8 mouse cellular contexts compared by ENCODE assay signal in genomic region chr6:117173876-117174275, GRCm38 (mm10). TPM values are rescaled to one million over a fixed set of nuclear protein-coding genes. Genes with fewer than 3 reads are reported as not detected.
DNase-seq lines count a peak whose midpoint lies in the region; ATAC-seq and TF ChIP-seq lines count a peak whose summit lies in the region.

No protein-coding gene starts in this region.

- H3K4me1 ChIP-seq in heart, embryonic 11.5 days (ENCODE audit: control insufficient read depth, insufficient read depth, low read length) = 0 out of 2 replicates have a peak, but pooled peaks cover 8% of the 10 kb centered on the region
- peaks cover 15% of the 10 kb centered on the region for H3K4me1 ChIP-seq in midbrain, embryonic 13.5 days (replicated peaks)
- no peaks in the 10 kb centered on the region; the same call in 1 of the 2 replicates for H3K4me1 ChIP-seq in stomach, embryonic 16.5 days (ENCODE audit: control insufficient read depth, insufficient read depth, low read length)

- no peak overlapping the region for H3K4me2 ChIP-seq in heart, embryonic 11.5 days
- peak overlapping the region; percentile 12; the same call in 1 of the 2 replicates for H3K4me2 ChIP-seq in midbrain, embryonic 13.5 days (replicated peaks)
- H3K4me2 ChIP-seq in stomach, embryonic 16.5 days (ENCODE audit: low read depth, low read length) = no peak overlapping the region

- H3K9ac ChIP-seq in heart, embryonic 11.5 days (ENCODE audit: low read depth, low read length) = no peak overlapping the region
- no peak overlapping the region for H3K9ac ChIP-seq in midbrain, embryonic 13.5 days (replicated peaks)
- no peak overlapping the region for H3K9ac ChIP-seq in stomach, embryonic 16.5 days (ENCODE audit: low read length)

- H3K27ac ChIP-seq in heart, embryonic 11.5 days (ENCODE audit: low read depth, low read length) = no peak overlapping the region
- peak overlapping the region; percentile 33 for H3K27ac ChIP-seq in gastrocnemius, adult 2 months
- H3K27ac ChIP-seq in left cerebral cortex, adult 2 months = no peak overlapping the region
- H3K27ac ChIP-seq in midbrain, embryonic 13.5 days = no peak overlapping the region
- H3K27ac ChIP-seq in stomach, embryonic 16.5 days (ENCODE audit: low read length) = no peak overlapping the region

- no peak for ATAC-seq in heart, embryonic 11.5 days (replicated peaks; ENCODE audit: insufficient number of reproducible peaks, low FRiP score, low TSS enrichment)
- peak; percentile 51; the same call in 1 of the 2 replicates for ATAC-seq in midbrain, embryonic 13.5 days
- ATAC-seq in stomach, embryonic 16.5 days (ENCODE audit: insufficient read depth, low FRiP score) = peak; percentile 48; the same call in 1 of the 2 replicates

- H3K27me3 ChIP-seq in heart, embryonic 11.5 days (ENCODE audit: control insufficient read depth, insufficient read depth, low read length) = peaks cover 43% of the 10 kb centered on the region
- H3K27me3 ChIP-seq in midbrain, embryonic 13.5 days = peaks cover 54% of the 10 kb centered on the region
- H3K27me3 ChIP-seq in stomach, embryonic 16.5 days (ENCODE audit: control insufficient read depth, insufficient read depth, low read length) = peaks cover 13% of the 10 kb centered on the region

- TF ChIP-seq CTCF in gastrocnemius, adult 2 months (IDR thresholded peaks at IDR 0.05) = no peak; the same call in 1 of the 2 replicates
- peak; percentile 97 for TF ChIP-seq CTCF in left cerebral cortex, adult 2 months (IDR thresholded peaks at IDR 0.05)

- no peak overlapping the region for H3K4me3 ChIP-seq in heart, embryonic 11.5 days (ENCODE audit: low read depth, low read length)
- H3K4me3 ChIP-seq in gastrocnemius, adult 2 months = peak overlapping the region; percentile 86
- H3K4me3 ChIP-seq in left cerebral cortex, adult 2 months = no peak overlapping the region
- no peak overlapping the region for H3K4me3 ChIP-seq in midbrain, embryonic 13.5 days (replicated peaks)
- no peak overlapping the region for H3K4me3 ChIP-seq in stomach, embryonic 16.5 days (replicated peaks; ENCODE audit: low read length)

- WGBS in heart, embryonic 11.5 days (ENCODE audit: insufficient replicate concordance) = 12% methylated on average over 11 of the region's 11 CpGs
- WGBS in midbrain, embryonic 13.5 days = 18% methylated on average over 11 of the region's 11 CpGs
- 16% methylated on average over 11 of the region's 11 CpGs for WGBS in stomach, embryonic 16.5 days

- H3K36me3 ChIP-seq in heart, embryonic 11.5 days (ENCODE audit: control insufficient read depth, insufficient read depth, low read length) = no peaks in the 10 kb centered on the region
- H3K36me3 ChIP-seq in midbrain, embryonic 13.5 days = no peaks in the 10 kb centered on the region
- H3K36me3 ChIP-seq in stomach, embryonic 16.5 days (ENCODE audit: control insufficient read depth, insufficient read depth, low read length) = no peaks in the 10 kb centered on the region

- H3K9me3 ChIP-seq in heart, embryonic 11.5 days (replicated peaks; ENCODE audit: control insufficient read depth, low read length) = no peaks in the 10 kb centered on the region
- no peaks in the 10 kb centered on the region for H3K9me3 ChIP-seq in midbrain, embryonic 13.5 days
- no peaks in the 10 kb centered on the region for H3K9me3 ChIP-seq in stomach, embryonic 16.5 days (replicated peaks; ENCODE audit: control insufficient read depth, low read length)

- DNase-seq in heart, adult 11 months = peak; percentile 96
- peak; percentile 80 to 81 for DNase-seq in cerebellum, postnatal 36 days
- DNase-seq in gastrocnemius, adult 2 months = peak; percentile 87
- DNase-seq in induced T-regulatory cell, adult 2 months (ENCODE audit: low read depth) = peak; percentile 11
- DNase-seq in left cerebral cortex, adult 2 months (ENCODE audit: extremely low spot score in 1 of 2, low spot score in 2 of 2) = peak; percentile 66 to 85

- intact Hi-C loops in gastrocnemius, adult 2 months (cut with DNase I) = loop anchor here (10.0 kb wide), 1 partner anchor 261 kb away; no protein-coding TSS in a partner anchor
- intact Hi-C loops in left cerebral cortex, adult 2 months (cut with DNase I) = loop anchor here (10.0 kb wide), 1 partner anchor 251 kb away; no protein-coding TSS in a partner anchor

RNA-seq across cellular contexts. Expression of gene Cxcl12, which starts 5.5 kb away (rescaled TPM):
- 157 and 167 TPM in 2 replicates for polyA plus RNA-seq in heart, embryonic 11.5 days (2014; fragmentation: Nextera tagmentation; extraction: Ambion mirVana)
- total RNA-seq in gastrocnemius, adult 2 months (2021) = 10 to 100 TPM; 41.3 to 61.9 TPM
- 10 to 100 TPM; 43.4 to 45.8 TPM for total RNA-seq in left cerebral cortex, adult 2 months (2021)
- 50.3 and 61.2 TPM in 2 replicates for polyA plus RNA-seq in midbrain, embryonic 13.5 days (2015; fragmentation: Nextera tagmentation; extraction: Ambion mirVana)
- polyA plus RNA-seq in stomach, embryonic 16.5 days (2015; fragmentation: Nextera tagmentation; extraction: Ambion mirVana) = 168 and 180 TPM in 2 replicates

Comparison
In these comparisons a context has a peak if more than half of its experiments do, and no peak if none do; other contexts are left out.
1. DNase-seq: peak in every context shown above with its lines; median percentile 96 in heart, adult 11 months; 87 in gastrocnemius, adult 2 months; 80 in cerebellum, postnatal 36 days; 76 in left cerebral cortex, adult 2 months; 11 in induced T-regulatory cell, adult 2 months.